Mouse (Mus musculus) C2C12 (cell line): ENCODE measurements around the gene Krt4. TPM values are rescaled to one million over a fixed set of nuclear protein-coding genes. Genes with fewer than 3 reads are reported as not detected.

ENCODE experiments used
- H3K27me3 ChIP-seq: one replicate; pipeline ENCODE4 v1.6.1; 2011; ENCODE audit not compliant: control insufficient read depth, insufficient read depth, insufficient read length
- H3K36me3 ChIP-seq: one replicate; pipeline ENCODE4 v1.6.1; 2011; ENCODE audit not compliant: control insufficient read depth, insufficient read depth
- H3K4me3 ChIP-seq: one replicate; pipeline ENCODE4 v1.5.1; 2011; ENCODE audit warnings: mild to moderate bottlenecking, control low read depth; ENCODE audit not compliant: poor library complexity, insufficient read depth, severe bottlenecking
- H3K79me2 ChIP-seq: one replicate; pipeline ENCODE4 v1.6.1; 2011; ENCODE audit not compliant: control insufficient read depth, insufficient read depth
- H3K79me3 ChIP-seq: one replicate; pipeline ENCODE4 v1.6.1; 2011; ENCODE audit warnings: low read depth, control low read depth
- H3ac ChIP-seq: one replicate; pipeline ENCODE3; 2011; ENCODE audit warnings: low read depth; ENCODE audit not compliant: control insufficient read depth, insufficient read length
- CEBPB ChIP-seq: IDR thresholded peaks from one replicate; pipeline ENCODE4 v1.6.1; 2011; ENCODE audit warnings: low read depth, mild to moderate bottlenecking, control low read depth, moderate library complexity
- CTCF ChIP-seq: IDR thresholded peaks from one replicate; pipeline ENCODE4 v1.5.1; 2011; ENCODE audit not compliant: control insufficient read depth, insufficient read depth, insufficient read length
- FOSL1 ChIP-seq: IDR thresholded peaks from one replicate; pipeline ENCODE4 v1.8.0; 2011; ENCODE audit warnings: mild to moderate bottlenecking, low read length; ENCODE audit not compliant: poor library complexity, insufficient read depth, severe bottlenecking
- MAX ChIP-seq: IDR thresholded peaks from one replicate; pipeline ENCODE4 v1.6.1; 2011; ENCODE audit warnings: mild to moderate bottlenecking, control low read depth
- MYOD1 ChIP-seq: IDR thresholded peaks from one replicate; pipeline ENCODE4 v1.6.1; 2011; ENCODE audit warnings: low read depth; ENCODE audit not compliant: control insufficient read depth, insufficient read length
- MYOG ChIP-seq: IDR thresholded peaks from one replicate; pipeline ENCODE4 v1.6.1; 2011; ENCODE audit not compliant: control insufficient read depth, insufficient read length; ENCODE audit errors: extremely low read depth
- USF1 ChIP-seq: IDR thresholded peaks from one replicate; pipeline ENCODE4 v1.6.1; 2011; ENCODE audit warnings: low read depth, mild to moderate bottlenecking, control low read depth, moderate library complexity
- microRNA-seq: library from miRNA; unstranded; fragments of <30 nt; microRNA quantifications from one replicate; pipeline ENCODE4, GENCODE M21; 2019; ENCODE audit warnings: borderline microRNAs expressed
- polyA plus RNA-seq: library from polyadenylated mRNA; unstranded; fragments of >200 nt; fragmentation: generic; extraction: Trizol; gene quantifications from one replicate; pipeline ENCODE4 v1.2.1, GENCODE M21; 2012; ENCODE audit warnings: missing spikeins

Krt4 gene
- polyA plus RNA-seq, 1 experiment: not detected

DNA sequence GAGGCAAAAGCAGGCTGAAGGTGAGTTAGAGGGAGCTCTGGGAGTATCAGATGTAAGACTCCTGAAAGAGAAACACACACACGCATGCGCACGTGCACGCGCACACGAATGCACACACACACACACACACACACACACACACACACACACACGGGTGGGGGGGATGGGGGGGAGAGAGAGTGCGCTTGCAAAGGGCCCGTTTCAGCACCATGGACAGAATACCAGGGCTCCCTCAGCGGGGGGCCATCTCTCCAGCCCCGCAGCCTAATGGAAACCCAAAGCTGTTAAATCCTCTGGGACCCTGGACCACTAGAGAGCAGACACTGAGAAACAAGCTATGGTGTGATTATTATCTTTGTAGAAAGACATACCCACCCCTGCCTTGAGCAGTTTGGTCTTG lies 44.8 kb downstream of the Krt4 start:
- H3K79me2 ChIP-seq: no peaks in the 10 kb centered on the region
- no peak overlapping the region for H3K4me3 ChIP-seq
- no peaks in the 10 kb centered on the region for H3K36me3 ChIP-seq
- H3K27me3 ChIP-seq: peaks cover 38% of the 10 kb centered on the region
- no peak overlapping the region for H3ac ChIP-seq
- H3K79me3 ChIP-seq: no peaks in the 10 kb centered on the region
- TF ChIP-seq MYOD1 (no peak), MAX (no peak), CEBPB (no peak), FOSL1 (no peak), MYOG (no peak), USF1 (no peak), CTCF (no peak)

GRCm38 (mm10) chr15:101878041-101878440 lies 46.5 kb downstream of the Krt4 start:
- Histone ChIP-seq H3K27me3 (peaks cover 43% of the 10 kb centered on the region), H3K79me2 (no peaks in the 10 kb centered on the region), H3ac (no peak overlapping the region), H3K4me3 (no peak overlapping the region), H3K79me3 (no peaks in the 10 kb centered on the region), H3K36me3 (no peaks in the 10 kb centered on the region)
- no peak for TF ChIP-seq CEBPB
- TF ChIP-seq MYOD1: no peak
- no peak for TF ChIP-seq MYOG
- TF ChIP-seq CTCF: no peak
- no peak for TF ChIP-seq USF1
- no peak for TF ChIP-seq FOSL1
- TF ChIP-seq MAX: no peak

DNA sequence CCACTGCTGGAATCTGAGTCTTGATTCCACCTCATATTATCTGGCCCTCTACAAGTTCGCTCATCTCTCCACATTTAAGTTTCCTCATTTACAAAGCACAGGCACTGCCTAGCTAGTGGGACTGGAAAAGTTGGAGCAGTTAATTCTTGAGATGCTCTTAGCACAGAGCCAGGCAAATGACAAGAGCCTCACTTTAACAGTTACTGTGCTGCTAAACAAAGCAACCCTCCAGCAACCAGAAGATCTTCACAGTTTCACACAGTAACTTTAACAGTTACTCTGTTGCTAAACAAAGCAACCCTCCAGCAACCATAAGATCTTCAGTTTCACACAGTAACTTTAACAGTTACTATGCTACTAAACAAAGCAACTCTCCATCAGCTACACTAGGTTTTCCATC lies 50.2 kb downstream of the Krt4 start:
- H3K27me3 ChIP-seq: peaks cover 75% of the 10 kb centered on the region
- no peaks in the 10 kb centered on the region for H3K79me2 ChIP-seq
- TF ChIP-seq CTCF: no peak
- TF ChIP-seq FOSL1: no peak
- no peak for TF ChIP-seq USF1
- TF ChIP-seq MYOG: no peak
- TF ChIP-seq MYOD1: no peak
- TF ChIP-seq MAX: no peak
- TF ChIP-seq CEBPB: no peak
- H3K79me3 ChIP-seq: no peaks in the 10 kb centered on the region
- H3K36me3 ChIP-seq: no peaks in the 10 kb centered on the region
- H3ac ChIP-seq: no peak overlapping the region
- H3K4me3 ChIP-seq: no peak overlapping the region

- H3K27me3 ChIP-seq: peaks cover 82% of the 10 kb centered on the region
- H3K79me3 ChIP-seq: no peaks in the 10 kb centered on the region
- no peaks in the 10 kb centered on the region for H3K36me3 ChIP-seq
- no peaks in the 10 kb centered on the region for H3K79me2 ChIP-seq
- H3K4me3 ChIP-seq: no peak overlapping the region
- H3ac ChIP-seq: no peak overlapping the region
- TF ChIP-seq MAX (no peak), USF1 (no peak), CTCF (no peak), CEBPB (no peak), MYOG (no peak), FOSL1 (no peak), MYOD1 (no peak)
These were observed 51.3 kb downstream of the Krt4 start for GRCm38 (mm10) chr15:101873231-101873630.

DNA sequence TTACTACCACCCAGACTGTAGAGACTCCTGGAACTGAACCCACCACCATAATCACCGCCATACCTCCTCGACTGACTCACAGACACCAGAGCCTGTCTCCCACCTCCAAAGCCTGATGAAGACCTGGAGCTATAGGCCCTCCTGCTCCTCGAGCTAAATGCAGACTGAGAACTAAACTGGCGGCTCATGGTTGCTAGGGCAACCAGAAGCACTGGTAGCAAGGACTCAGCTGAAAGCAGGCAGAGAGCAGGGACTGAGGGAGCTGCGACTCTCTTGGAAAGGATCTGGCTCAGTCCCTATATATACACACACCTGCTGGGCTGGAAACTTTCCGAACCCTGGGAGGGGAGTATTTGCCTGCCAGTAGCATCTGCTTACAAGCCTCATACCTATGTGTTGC lies 55.1 kb downstream of the Krt4 start, which contains the start of gene Krt77:
TSS of gene Krt77 (minus strand) at position 275 of the 400 bp plus-strand sequence.
- H3K79me3 ChIP-seq: no peaks in the 10 kb centered on the region
- H3ac ChIP-seq: no peak within 1 kb of the TSS
- no peak for TF ChIP-seq MYOG
- TF ChIP-seq MAX: no peak
- TF ChIP-seq MYOD1: no peak
- no peak for TF ChIP-seq FOSL1
- TF ChIP-seq USF1: no peak
- TF ChIP-seq CTCF: no peak
- TF ChIP-seq CEBPB: no peak
- H3K36me3 ChIP-seq: no peaks in the 10 kb centered on the region
- no peak within 1 kb of the TSS for H3K4me3 ChIP-seq
- no peaks in the 10 kb centered on the region for H3K79me2 ChIP-seq
- H3K27me3 ChIP-seq: peaks cover 82% of the 10 kb centered on the region

Small RNAs within 50 kb of the gene (microRNA-seq; reads per million reads assigned to microRNA genes)
- not detected for gene Gm44356

Other genes starting within 250 kb of the Krt4 start
- gene Krt6b, start 244.4 kb downstream of the Krt4 start, polyA plus RNA-seq: not detected
- not detected for gene Krt6a, start 230.4 kb downstream of the Krt4 start, polyA plus RNA-seq
- gene Krt5, start 211.8 kb downstream of the Krt4 start, polyA plus RNA-seq: 0.02 TPM
- not detected for gene Krt71, start 181.6 kb downstream of the Krt4 start, polyA plus RNA-seq
- not detected for gene Krt72, start 138.3 kb downstream of the Krt4 start, polyA plus RNA-seq
- gene Krt73, start 122.4 kb downstream of the Krt4 start, polyA plus RNA-seq: not detected
- not detected for gene Krt2, start 106.6 kb downstream of the Krt4 start, polyA plus RNA-seq
- gene Krt1, start 73.9 kb downstream of the Krt4 start, polyA plus RNA-seq: not detected
- not detected for gene Krt77, start 55.0 kb downstream of the Krt4 start, polyA plus RNA-seq
- not detected for gene Krt76, start 31.8 kb downstream of the Krt4 start, polyA plus RNA-seq
- 0.07 TPM for gene Krt79, start 15.6 kb upstream of the Krt4 start, polyA plus RNA-seq
- gene Krt78, start 29.6 kb upstream of the Krt4 start, polyA plus RNA-seq: not detected
- gene Krt8, start 79.7 kb upstream of the Krt4 start, polyA plus RNA-seq: 0.20 TPM
- 0.04 TPM for gene Krt18, start 103.4 kb upstream of the Krt4 start, polyA plus RNA-seq
- 268 TPM for gene Eif4b, start 149.0 kb upstream of the Krt4 start, polyA plus RNA-seq
- gene Tns2, start 175.7 kb upstream of the Krt4 start, polyA plus RNA-seq: 67.8 TPM
- gene Spryd3, start 211.5 kb upstream of the Krt4 start, polyA plus RNA-seq: 47.1 TPM
- 297 TPM for gene Igfbp6, start 219.6 kb upstream of the Krt4 start, polyA plus RNA-seq
- gene Soat2, start 225.8 kb upstream of the Krt4 start, polyA plus RNA-seq: 0.06 TPM